Mouse (Mus musculus) forebrain, postnatal 0 days (tissue): ENCODE measurements at regions not wholly inside any gene's neighbourhood (a gene's known extent, or its start where the extent isn't known, plus 50 kb on each side); places are given as distances from the start of the nearest gene placed in this dataset.

Experiments used
- ATAC-seq: fragments of 200-750 bp; cut with Nextera tagmentation; 2 replicates; pipeline ENCODE4 v1.8.0; 2017; ENCODE audit warnings: mild to moderate bottlenecking, moderate library complexity
- DNase-seq: peaks from one replicate; pipeline ENCODE4 v3.0.0-alpha.2; 2015
- H3K27ac ChIP-seq: fragments of 300-500 bp; sonication (generic); 2 replicates; pipeline ENCODE4 v1.5.1; 2014; ENCODE audit warnings: low read depth, mild to moderate bottlenecking, antibody characterized with exemption, low read length, moderate library complexity, mixed read lengths
- H3K27me3 ChIP-seq: fragments of 300-500 bp; sonication (generic); 2 replicates; pipeline ENCODE4 v1.6.1; 2014; ENCODE audit warnings: mild to moderate bottlenecking, low read length, mixed read lengths; ENCODE audit not compliant: insufficient read depth
- H3K36me3 ChIP-seq: fragments of 300-500 bp; sonication (generic); 2 replicates; pipeline ENCODE4 v1.6.1; 2014; ENCODE audit warnings: mild to moderate bottlenecking, moderate library complexity; ENCODE audit not compliant: insufficient read depth
- H3K4me1 ChIP-seq: fragments of 300-500 bp; sonication (generic); 2 replicates; pipeline ENCODE4 v1.6.1; 2014; ENCODE audit warnings: antibody characterized with exemption; ENCODE audit not compliant: insufficient read depth
- H3K4me2 ChIP-seq: fragments of 300-500 bp; sonication (generic); 2 replicates; pipeline ENCODE4 v1.6.1; 2014; ENCODE audit warnings: low read depth, mild to moderate bottlenecking, moderate library complexity
- H3K4me3 ChIP-seq: fragments of 300-500 bp; sonication (generic); 2 replicates; pipeline ENCODE4 v1.5.1; 2014; ENCODE audit warnings: low read depth, low read length, mixed read lengths
- H3K9ac ChIP-seq: fragments of 300-500 bp; sonication (generic); 2 replicates; pipeline ENCODE4 v1.6.1; 2014; ENCODE audit warnings: mild to moderate bottlenecking
- H3K9me3 ChIP-seq: fragments of 300-500 bp; sonication (generic); 2 replicates; pipeline ENCODE4 v1.6.1; 2016; ENCODE audit warnings: low read length
- CTCF ChIP-seq: sonication (generic); IDR thresholded peaks from 2 replicates; pipeline ENCODE4 v1.5.1; 2016; ENCODE audit warnings: antibody characterized with exemption, control low read depth, low read depth
- WGBS: fragments of 180-500 bp; shearing (Covaris S2); extraction: QIAGEN DNeasy Blood & Tissue Kit; methylation state at CpG from one replicate; pipeline ENCODE4 v1.1.7; 2014; 5-methylcytosine and 5-hydroxymethylcytosine counted together

- no peaks in the 10 kb centered on the region for H3K4me1 ChIP-seq
These were observed 378.0 kb upstream of the Jmjd1c start for GRCm38 (mm10) chr10:66717909-66718308.

GRCm38 (mm10) chr10:66719796-66720195 lies 376.1 kb upstream of the Jmjd1c start:
- Histone ChIP-seq H3K4me1 (no peaks in the 10 kb centered on the region), H3K9ac (no peak overlapping the region), H3K27me3 (no peaks in the 10 kb centered on the region), H3K4me3 (no peak overlapping the region), H3K4me2 (no peak overlapping the region), H3K36me3 (no peaks in the 10 kb centered on the region), H3K9me3 (no peaks in the 10 kb centered on the region), H3K27ac (no peak overlapping the region)
- DNase-seq (no peak), ATAC-seq (no peak)
- 93% methylated on average over 11 of the region's 11 CpGs for WGBS
- TF ChIP-seq CTCF = no peak

More at GRCm38 (mm10) chr10:66717909-66718308, 378.0 kb upstream of the Jmjd1c start:
- no peak for TF ChIP-seq CTCF
- ATAC-seq (no peak), DNase-seq (no peak)
- H3K4me3 ChIP-seq = no peak overlapping the region
- WGBS = 82% methylated on average over 7 of the region's 7 CpGs
- no peaks in the 10 kb centered on the region for H3K27me3 ChIP-seq
- no peak overlapping the region for H3K27ac ChIP-seq
- H3K9me3 ChIP-seq = no peaks in the 10 kb centered on the region
- H3K4me2 ChIP-seq = no peak overlapping the region
- no peak overlapping the region for H3K9ac ChIP-seq
- no peaks in the 10 kb centered on the region for H3K36me3 ChIP-seq

GRCm38 (mm10) chr10:66733631-66734030 lies 362.3 kb upstream of the Jmjd1c start:
- Histone ChIP-seq H3K27ac (no peak overlapping the region), H3K36me3 (no peaks in the 10 kb centered on the region), H3K9ac (no peak overlapping the region), H3K4me2 (no peak overlapping the region), H3K4me1 (no peaks in the 10 kb centered on the region), H3K4me3 (no peak overlapping the region), H3K27me3 (no peaks in the 10 kb centered on the region), H3K9me3 (peaks cover 4% of the 10 kb centered on the region; the same call in 1 of the 2 replicates)
- DNase-seq = no peak
- 91% methylated on average over 5 of the region's 5 CpGs for WGBS
- no peak for TF ChIP-seq CTCF
- ATAC-seq = no peak

GRCm38 (mm10) chr10:66734853-66735252 lies 361.1 kb upstream of the Jmjd1c start:
- no peaks in the 10 kb centered on the region for H3K27me3 ChIP-seq
- no peak for ATAC-seq
- H3K4me2 ChIP-seq = no peak overlapping the region
- no peaks in the 10 kb centered on the region for H3K4me1 ChIP-seq
- 56% methylated on average over 5 of the region's 5 CpGs for WGBS
- no peak overlapping the region for H3K4me3 ChIP-seq
- H3K9me3 ChIP-seq = 0 out of 2 replicates have a peak, but pooled peaks cover under 1% of the 10 kb centered on the region
- no peak overlapping the region for H3K27ac ChIP-seq
- TF ChIP-seq CTCF = peak; percentile 43
- peak; percentile 22 for DNase-seq
- H3K9ac ChIP-seq = no peak overlapping the region
- no peaks in the 10 kb centered on the region for H3K36me3 ChIP-seq

GRCm38 (mm10) chr10:66739017-66739416 lies 356.9 kb upstream of the Jmjd1c start:
- no peaks in the 10 kb centered on the region for H3K36me3 ChIP-seq
- H3K9me3 ChIP-seq = no peaks in the 10 kb centered on the region
- no peak for ATAC-seq
- 56% methylated on average over 7 of the region's 7 CpGs for WGBS
- DNase-seq = no peak
- no peak overlapping the region for H3K4me3 ChIP-seq
- no peak overlapping the region for H3K4me2 ChIP-seq
- no peaks in the 10 kb centered on the region for H3K27me3 ChIP-seq
- no peak for TF ChIP-seq CTCF
- no peaks in the 10 kb centered on the region for H3K4me1 ChIP-seq
- H3K9ac ChIP-seq = no peak overlapping the region
- H3K27ac ChIP-seq = no peak overlapping the region

- H3K27me3 ChIP-seq = no peaks in the 10 kb centered on the region
- no peak for DNase-seq
- no peaks in the 10 kb centered on the region for H3K4me1 ChIP-seq
- 70% methylated on average over 3 of the region's 3 CpGs for WGBS
- H3K4me2 ChIP-seq = no peak overlapping the region
- H3K4me3 ChIP-seq = no peak overlapping the region
- H3K27ac ChIP-seq = no peak overlapping the region
- no peak overlapping the region for H3K9ac ChIP-seq
- no peak for ATAC-seq
- no peaks in the 10 kb centered on the region for H3K36me3 ChIP-seq
- TF ChIP-seq CTCF = peak; percentile 23; the same call in 1 of the 2 replicates
- no peaks in the 10 kb centered on the region for H3K9me3 ChIP-seq
These were observed 354.1 kb upstream of the Jmjd1c start for GRCm38 (mm10) chr10:66741819-66742218.

- Histone ChIP-seq H3K4me2 (no peak overlapping the region), H3K9ac (no peak overlapping the region), H3K4me3 (no peak overlapping the region), H3K9me3 (no peaks in the 10 kb centered on the region), H3K36me3 (no peaks in the 10 kb centered on the region), H3K4me1 (no peaks in the 10 kb centered on the region), H3K27me3 (no peaks in the 10 kb centered on the region), H3K27ac (no peak overlapping the region)
- TF ChIP-seq CTCF = no peak
- no peak for ATAC-seq
- DNase-seq = no peak
- 54% methylated on average over 6 of the region's 6 CpGs for WGBS
These were observed 352.7 kb upstream of the Jmjd1c start for GRCm38 (mm10) chr10:66743254-66743653.

GRCm38 (mm10) chr10:66745871-66746270 lies 350.1 kb upstream of the Jmjd1c start:
- no peak overlapping the region for H3K27ac ChIP-seq
- H3K4me2 ChIP-seq = no peak overlapping the region
- H3K27me3 ChIP-seq = no peaks in the 10 kb centered on the region
- no peak for DNase-seq
- H3K4me1 ChIP-seq = no peaks in the 10 kb centered on the region
- no peak overlapping the region for H3K4me3 ChIP-seq
- no peaks in the 10 kb centered on the region for H3K9me3 ChIP-seq
- H3K9ac ChIP-seq = no peak overlapping the region
- H3K36me3 ChIP-seq = no peaks in the 10 kb centered on the region
- no peak for ATAC-seq
- no peak for TF ChIP-seq CTCF
- 97% methylated on average over 10 of the region's 10 CpGs for WGBS
